Mouse (Mus musculus): ENCODE data around the gene Pdlim7. TPM values are rescaled to one million over a fixed set of nuclear protein-coding genes. Genes with fewer than 3 reads are reported as not detected.

Gene Pdlim7
- total RNA-seq (2023; ENCODE audit: inconsistent age): 23.1 to 32.2 TPM (median 27.2 TPM) in 4 replicates

GRCm38 (mm10) chr13:55513111-55513748 lies at the start of gene Pdlim7:
Pdlim7 (minus strand) TSS chr13:55513676.

DNA sequence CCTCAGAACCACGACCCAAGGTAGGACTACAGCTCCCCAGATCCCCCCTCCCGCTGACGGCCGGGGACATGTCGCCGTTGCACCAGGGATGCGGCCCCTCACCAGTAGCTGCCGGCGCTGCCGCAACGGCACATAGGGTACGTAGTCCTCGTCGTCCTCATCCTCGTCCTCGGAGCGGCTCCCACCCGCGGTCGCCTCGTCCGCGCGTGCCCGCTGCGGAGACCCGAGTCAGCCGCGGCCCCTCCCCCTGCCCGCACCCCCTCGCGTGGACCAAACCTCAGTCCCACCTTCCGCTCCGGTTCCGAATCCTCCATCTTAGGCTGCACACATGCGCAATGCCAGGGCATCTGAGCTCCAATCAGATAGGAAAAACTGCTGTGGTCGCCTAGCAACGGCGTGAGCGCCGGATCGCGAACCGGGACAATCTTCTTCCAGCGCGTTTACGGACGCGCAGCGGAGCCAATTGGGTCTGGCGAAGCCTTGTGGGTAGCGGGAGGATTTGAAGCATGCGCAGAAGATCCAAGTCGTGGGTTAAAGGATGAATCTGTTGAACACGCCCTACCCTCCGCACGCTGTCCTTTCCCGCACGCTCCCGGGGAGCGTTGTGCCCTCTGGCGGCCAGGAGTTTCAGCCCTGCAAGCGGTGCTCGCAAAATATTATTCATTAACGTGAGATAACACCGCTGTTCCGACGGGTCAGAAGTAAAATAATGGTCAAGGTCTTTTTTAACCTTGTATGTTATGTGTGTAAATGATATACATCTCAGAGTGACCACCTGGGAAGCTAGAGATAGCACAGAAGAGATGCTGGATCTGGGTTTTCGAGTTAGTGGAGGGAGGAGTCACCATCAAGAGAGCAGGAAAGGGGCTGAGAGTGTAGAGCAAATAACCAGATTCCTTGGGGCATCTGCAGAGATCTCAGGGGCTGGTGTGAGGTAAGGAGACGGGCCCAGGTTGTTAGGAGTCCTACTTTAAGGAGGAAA lies 23.0 kb upstream of the Pdlim7 start, which contains the start of gene Ddx41:
Gene Ddx41 (minus strand): TSS at position 465 of the 982 bp plus-strand sequence.

GRCm38 (mm10) chr13:55529198-55529915 lies 15.9 kb upstream of the Pdlim7 start, which contains the start of gene Dok3:
Dok3 (minus strand) TSS chr13:55529296.

DNA sequence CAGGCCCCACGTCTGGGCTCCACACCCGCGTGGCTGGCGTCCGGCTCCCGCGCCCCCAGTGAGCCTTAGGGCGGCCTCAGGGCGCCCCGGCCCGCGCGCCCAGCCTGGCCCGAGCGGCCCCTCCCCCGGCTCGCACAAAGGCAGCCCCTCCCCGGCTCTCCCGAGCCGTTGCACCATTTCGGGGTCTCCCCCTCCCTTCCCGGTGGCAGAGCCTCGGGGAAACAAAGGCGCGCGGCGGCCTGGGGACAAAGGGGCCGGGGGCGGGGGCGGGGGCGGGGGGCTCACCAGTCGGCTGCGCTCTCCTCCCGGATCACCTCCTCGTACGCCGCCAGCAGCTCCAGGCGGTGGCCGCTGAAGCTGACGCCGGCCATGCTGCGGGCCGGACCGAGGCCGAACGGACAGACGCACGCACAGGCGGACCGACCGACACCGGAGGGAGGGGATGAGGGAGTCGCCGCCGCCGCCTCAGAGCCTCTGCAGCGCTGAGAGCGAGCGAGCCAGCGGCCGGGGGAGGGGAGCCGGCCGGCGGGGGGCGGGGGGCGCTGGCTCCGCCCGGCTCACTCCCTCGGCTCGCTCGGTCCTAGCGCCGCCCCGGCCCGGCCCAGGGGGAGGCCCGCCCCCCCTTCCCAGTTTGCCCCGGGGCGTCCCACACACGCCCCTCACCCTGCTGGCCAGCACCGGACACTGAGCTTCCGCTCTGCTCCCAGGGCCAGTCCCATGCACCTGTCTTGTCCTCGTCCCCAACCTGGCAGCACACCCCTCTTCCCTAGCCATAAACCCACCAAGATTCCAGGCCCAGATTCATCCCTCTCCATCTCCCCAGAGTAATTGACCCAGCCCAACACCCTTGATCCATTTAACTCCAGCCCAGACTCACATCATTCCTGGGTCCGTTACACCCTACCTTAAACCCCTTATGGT lies 25.6 kb downstream of the Pdlim7 start, which contains the start of gene Dbn1:
Gene Dbn1 (minus strand): TSS at position 534 of the 921 bp plus-strand sequence.

GRCm38 (mm10) chr13:55464027-55464884 lies 49.2 kb downstream of the Pdlim7 start, which contains the start of gene Prr7:
Prr7 (plus strand) TSS chr13:55464267.

Other genes with a start within 250 kb of the Pdlim7 start
- 127 to 142 TPM (median 132 TPM) in 4 replicates for gene Prelid1, start 193.2 kb downstream of the Pdlim7 start, total RNA-seq (2023; ENCODE audit: inconsistent age)
- gene Rab24, start 191.7 kb downstream of the Pdlim7 start, total RNA-seq (2023; ENCODE audit: inconsistent age): 56.0 to 78.1 TPM (median 72.9 TPM) in 4 replicates
- 1.8 to 2.6 TPM (median 2.2 TPM) in 4 replicates for gene Mxd3, start 183.9 kb downstream of the Pdlim7 start, total RNA-seq (2023; ENCODE audit: inconsistent age)
- 110 to 124 TPM (median 118 TPM) in 4 replicates for gene Lman2, start 150.9 kb downstream of the Pdlim7 start, total RNA-seq (2023; ENCODE audit: inconsistent age)
- gene Rgs14, start 143.9 kb downstream of the Pdlim7 start, total RNA-seq (2023; ENCODE audit: inconsistent age): 67.6 to 76.8 TPM (median 73.8 TPM) in 4 replicates
- gene Slc34a1, start 115.5 kb downstream of the Pdlim7 start, total RNA-seq (2023; ENCODE audit: inconsistent age): 0.15 to 0.63 TPM (median 0.37 TPM) in 4 replicates
- gene Pfn3, start 98.4 kb downstream of the Pdlim7 start, total RNA-seq (2023; ENCODE audit: inconsistent age): not detected in 4 replicates
- 1.6 to 3.1 TPM (median 1.8 TPM) in 4 replicates for gene F12, start 86.9 kb downstream of the Pdlim7 start, total RNA-seq (2023; ENCODE audit: inconsistent age)
- gene Grk6, start 68.6 kb downstream of the Pdlim7 start, total RNA-seq (2023; ENCODE audit: inconsistent age): 461 to 500 TPM (median 466 TPM) in 4 replicates
- gene Prr7, start 49.4 kb downstream of the Pdlim7 start, total RNA-seq (2023; ENCODE audit: inconsistent age): 32.8 to 35.9 TPM (median 35.6 TPM) in 4 replicates
- 0.29 to 0.61 TPM (median 0.48 TPM) in 3 of 4 replicates, not detected in the other for gene Dbn1, start 25.6 kb downstream of the Pdlim7 start, total RNA-seq (2023; ENCODE audit: inconsistent age)
- 312 to 332 TPM (median 327 TPM) in 4 replicates for gene Dok3, start 15.6 kb upstream of the Pdlim7 start, total RNA-seq (2023; ENCODE audit: inconsistent age)
- gene Ddx41, start 23.0 kb upstream of the Pdlim7 start, total RNA-seq (2023; ENCODE audit: inconsistent age): 135 to 156 TPM (median 143 TPM) in 4 replicates
- gene Fam193b, start 57.4 kb upstream of the Pdlim7 start, total RNA-seq (2023; ENCODE audit: inconsistent age): 144 to 171 TPM (median 151 TPM) in 4 replicates
- 83.2 to 101 TPM (median 86.8 TPM) in 4 replicates for gene Tmed9, start 60.1 kb upstream of the Pdlim7 start, total RNA-seq (2023; ENCODE audit: inconsistent age)
- 22.5 to 24.4 TPM (median 23.2 TPM) in 4 replicates for gene B4galt7, start 86.2 kb upstream of the Pdlim7 start, total RNA-seq (2023; ENCODE audit: inconsistent age)
- gene Caml, start 109.3 kb upstream of the Pdlim7 start, total RNA-seq (2023; ENCODE audit: inconsistent age): 17.3 to 18.7 TPM (median 17.5 TPM) in 4 replicates
- gene Ddx46, start 121.4 kb upstream of the Pdlim7 start, total RNA-seq (2023; ENCODE audit: inconsistent age): 100 to 113 TPM (median 107 TPM) in 4 replicates
- gene B230219D22Rik, start 179.4 kb upstream of the Pdlim7 start, total RNA-seq (2023; ENCODE audit: inconsistent age): 20.4 to 23.3 TPM (median 21.8 TPM) in 4 replicates
- gene Txndc15, start 201.0 kb upstream of the Pdlim7 start, total RNA-seq (2023; ENCODE audit: inconsistent age): 12.4 to 14.4 TPM (median 13.3 TPM) in 4 replicates
- 27.7 to 36.6 TPM (median 31.0 TPM) in 4 replicates for gene Pcbd2, start 213.7 kb upstream of the Pdlim7 start, total RNA-seq (2023; ENCODE audit: inconsistent age)

Measured in B cell, adult (primary cell).